Mouse (Mus musculus): ENCODE data around the gene Rspry1.

GRCm38 (mm10) chr8:94684287-94684686 is 82.5 kb downstream of the Rspry1 start:
- TF ChIP-seq HCFC1 (IDR thresholded peaks at IDR 0.05; ENCODE audit: borderline replicate concordance, insufficient read depth, low read length) (no peak), ZC3H11A (IDR thresholded peaks at IDR 0.05; ENCODE audit: borderline replicate concordance, low read depth, low read length) (no peak), ZNF384 (IDR thresholded peaks at IDR 0.05; ENCODE audit: low read depth, low read length) (no peak), CHD2 (IDR thresholded peaks at IDR 0.05; ENCODE audit: low read depth, low read length) (no peak)

All from ES-E14 (cell line).